Mouse (Mus musculus) erythroblast, embryonic 14.5 days (primary cell): Measurements from ENCODE around the gene Anapc11. TPM values are rescaled to one million over a fixed set of nuclear protein-coding genes. Genes with fewer than 3 reads are reported as not detected.
A peak's percentile ranks its signal among the peaks of the same experiment; 100 is the strongest.

Experiments
- H3K27me3 ChIP-seq: 2 replicates; pipeline ENCODE4 v1.6.1; 2012; ENCODE audit warnings: inconsistent platforms; ENCODE audit not compliant: control insufficient read depth
- H3K36me3 ChIP-seq: 2 replicates; pipeline ENCODE4 v1.6.1; 2012; ENCODE audit warnings: mild to moderate bottlenecking, inconsistent platforms; ENCODE audit not compliant: control insufficient read depth
- H3K4me1 ChIP-seq: 2 replicates; pipeline ENCODE4 v1.6.1; 2012; ENCODE audit warnings: inconsistent platforms; ENCODE audit not compliant: control insufficient read depth
- H3K4me3 ChIP-seq: replicated peaks from 2 replicates; pipeline ENCODE3; 2012; ENCODE audit warnings: moderate library complexity, mild to moderate bottlenecking, inconsistent platforms
- H3K9me3 ChIP-seq: 2 replicates; pipeline ENCODE4 v1.6.1; 2012; ENCODE audit warnings: low read length, inconsistent platforms, mixed read lengths; ENCODE audit not compliant: control insufficient read depth
- GATA1 ChIP-seq: IDR thresholded peaks from 2 replicates; pipeline ENCODE4 v1.6.1; 2012; ENCODE audit warnings: low read length, inconsistent platforms, mixed read lengths
- TAL1 ChIP-seq: IDR thresholded peaks from 3 replicates; pipeline ENCODE4 v1.6.1; 2012; ENCODE audit warnings: low read length, inconsistent platforms, mixed read lengths
- polyA plus RNA-seq: library from polyadenylated mRNA; stranded (reverse); fragments of >175 nt; gene quantifications from 2 replicates; pipeline ENCODE4 v1.2.3, GENCODE M21; 2012

The Anapc11 gene
- polyA plus RNA-seq, 1 experiment: 12.9 TPM

- H3K4me1 ChIP-seq: peaks cover 54% of the 10 kb centered on the region
- TF ChIP-seq GATA1 (no peak), TAL1 (no peak)
- peak overlapping the region; percentile 83 for H3K4me3 ChIP-seq
- no peaks in the 10 kb centered on the region for H3K27me3 ChIP-seq
- H3K36me3 ChIP-seq: peaks cover 21% of the 10 kb centered on the region
- H3K9me3 ChIP-seq: no peaks in the 10 kb centered on the region
These were observed 36.6 kb downstream of the Anapc11 start for GRCm38 (mm10) chr11:120634810-120635209.

- TF ChIP-seq TAL1 (no peak), GATA1 (no peak)
- H3K9me3 ChIP-seq: no peaks in the 10 kb centered on the region
- peaks cover 31% of the 10 kb centered on the region for H3K4me1 ChIP-seq
- H3K36me3 ChIP-seq: 0 out of 2 replicates have a peak, but pooled peaks cover 2% of the 10 kb centered on the region
- peaks cover 33% of the 10 kb centered on the region for H3K27me3 ChIP-seq
- H3K4me3 ChIP-seq: no peak overlapping the region
These were observed 43.0 kb downstream of the Anapc11 start for GRCm38 (mm10) chr11:120641255-120641654.

DNA sequence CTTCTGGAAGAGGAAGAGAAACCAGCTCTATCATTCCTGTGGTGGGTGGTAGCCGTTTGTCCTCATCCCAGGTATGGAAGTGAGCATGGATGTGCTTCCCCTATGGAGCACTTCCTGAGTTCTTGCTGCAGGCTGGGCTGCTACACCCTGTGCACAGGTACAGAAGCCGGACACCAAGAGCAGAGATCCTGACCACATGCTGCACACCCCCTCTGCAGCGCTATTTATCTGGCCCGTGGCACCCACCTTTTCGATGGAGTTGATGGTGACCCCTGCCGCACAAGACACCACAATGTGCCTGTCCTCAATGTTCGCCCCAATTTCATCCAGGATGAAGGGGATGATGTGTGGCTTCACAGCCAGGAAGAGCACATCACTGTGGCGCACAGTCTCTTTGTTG, 43.6 kb downstream of the Anapc11 start:
- Histone ChIP-seq H3K4me1 (peaks cover 28% of the 10 kb centered on the region), H3K4me3 (no peak overlapping the region), H3K9me3 (no peaks in the 10 kb centered on the region), H3K27me3 (peaks cover 38% of the 10 kb centered on the region), H3K36me3 (0 out of 2 replicates have a peak, but pooled peaks cover 2% of the 10 kb centered on the region)
- no peak for TF ChIP-seq GATA1
- TF ChIP-seq TAL1: no peak

- Histone ChIP-seq H3K27me3 (peaks cover 49% of the 10 kb centered on the region), H3K4me1 (peaks cover 31% of the 10 kb centered on the region), H3K4me3 (peak overlapping the region; percentile 65), H3K36me3 (no peaks in the 10 kb centered on the region), H3K9me3 (no peaks in the 10 kb centered on the region)
- TF ChIP-seq GATA1 (no peak), TAL1 (no peak)
These were observed 44.8 kb downstream of the Anapc11 start for GRCm38 (mm10) chr11:120642939-120643600.

DNA sequence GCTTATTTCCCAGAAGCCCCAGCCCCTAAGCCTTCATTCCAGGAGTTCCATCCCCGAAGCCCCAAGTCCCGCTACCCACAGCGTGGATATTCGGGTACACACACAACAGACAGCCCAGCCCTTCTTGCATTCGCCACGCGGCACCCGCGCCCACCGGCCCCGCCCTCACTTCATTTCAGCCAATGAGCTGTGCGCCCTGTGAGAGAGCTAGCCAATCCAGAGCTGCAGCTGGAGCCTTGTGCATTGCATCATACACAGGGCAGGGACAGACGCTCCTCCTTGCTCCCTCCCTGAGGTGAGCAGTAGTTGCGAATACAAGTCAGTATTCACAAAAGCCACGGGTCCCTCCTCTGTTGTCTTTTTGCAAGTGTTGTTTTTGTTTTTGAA, 45.4 kb downstream of the Anapc11 start, which contains the start of gene Pycr1:
Gene Pycr1, minus strand, starts transcription at position 169 of the 387 bp plus-strand sequence.
- Histone ChIP-seq H3K4me1 (peaks cover 33% of the 10 kb centered on the region), H3K9me3 (no peaks in the 10 kb centered on the region), H3K4me3 (peak within 1 kb of the TSS; percentile 65), H3K36me3 (no peaks in the 10 kb centered on the region), H3K27me3 (peaks cover 52% of the 10 kb centered on the region)
- no peak for TF ChIP-seq GATA1
- TF ChIP-seq TAL1: no peak

GRCm38 (mm10) chr11:120647047-120647830, 49.0 kb downstream of the Anapc11 start:
- Histone ChIP-seq H3K4me3 (no peak overlapping the region), H3K4me1 (peaks cover 28% of the 10 kb centered on the region), H3K36me3 (no peaks in the 10 kb centered on the region), H3K27me3 (peaks cover 54% of the 10 kb centered on the region), H3K9me3 (no peaks in the 10 kb centered on the region)
- TF ChIP-seq TAL1: no peak
- TF ChIP-seq GATA1: no peak

GRCm38 (mm10) chr11:120648001-120648476, 49.8 kb downstream of the Anapc11 start, which contains the start of gene Myadml2:
TSS of gene Myadml2 (minus strand) at chr11:120648158.
- Histone ChIP-seq H3K27me3 (peaks cover 46% of the 10 kb centered on the region), H3K4me1 (peaks cover 21% of the 10 kb centered on the region), H3K9me3 (no peaks in the 10 kb centered on the region), H3K4me3 (peak within 1 kb of the TSS; percentile 27), H3K36me3 (no peaks in the 10 kb centered on the region)
- no peak for TF ChIP-seq GATA1
- no peak for TF ChIP-seq TAL1

- Histone ChIP-seq H3K9me3 (no peaks in the 10 kb centered on the region), H3K4me3 (no peak overlapping the region), H3K27me3 (peaks cover 54% of the 10 kb centered on the region), H3K4me1 (peaks cover 8% of the 10 kb centered on the region), H3K36me3 (no peaks in the 10 kb centered on the region)
- TF ChIP-seq TAL1 (no peak), GATA1 (no peak)
These were observed 53.7 kb downstream of the Anapc11 start for GRCm38 (mm10) chr11:120651872-120652271.

- Histone ChIP-seq H3K36me3 (no peaks in the 10 kb centered on the region), H3K9me3 (peaks cover 2% of the 10 kb centered on the region; the same call in 1 of the 2 replicates), H3K27me3 (peaks cover 62% of the 10 kb centered on the region), H3K4me1 (peaks cover 2% of the 10 kb centered on the region; the same call in 1 of the 2 replicates), H3K4me3 (no peak overlapping the region)
- TF ChIP-seq TAL1 (no peak), GATA1 (no peak)
These were observed 56.5 kb downstream of the Anapc11 start for GRCm38 (mm10) chr11:120654741-120655140.
